Mouse (Mus musculus) cortical plate, adult 2 months (tissue): ENCODE results near the gene Setd1a. TPM values are rescaled to one million over a fixed set of nuclear protein-coding genes. Genes with fewer than 3 reads are reported as not detected.
A peak's percentile ranks its signal among the peaks of the same experiment; 100 is the strongest.
"Not testable (repeated sequence)": the region's sequence is repeated elsewhere in the genome, so short reads cannot be mapped to it uniquely, and the experiment has no call there.

Experiments
- H3K27ac ChIP-seq: fragments of 200-500 bp; 2 replicates; pipeline ENCODE4 v1.5.1; 2012; ENCODE audit warnings: low read length, control low read depth, inconsistent platforms; ENCODE audit not compliant: insufficient read depth
- H3K4me1 ChIP-seq: fragments of 200-500 bp; 2 replicates; pipeline ENCODE4 v1.6.1; 2011; ENCODE audit warnings: low read length; ENCODE audit not compliant: control insufficient read depth, insufficient read depth
- H3K4me3 ChIP-seq: fragments of 200-500 bp; 2 replicates; pipeline ENCODE4 v1.5.1; 2011; ENCODE audit warnings: mild to moderate bottlenecking, low read length, control low read depth; ENCODE audit not compliant: insufficient read depth
- CTCF ChIP-seq: fragments of 200-500 bp; IDR thresholded peaks from 2 replicates; pipeline ENCODE4 v1.5.1; 2011; ENCODE audit warnings: mild to moderate bottlenecking, control low read depth, low read length; ENCODE audit not compliant: insufficient read depth; ENCODE audit errors: extremely low read depth
- POLR2A ChIP-seq: fragments of 200-500 bp; IDR thresholded peaks from 2 replicates; pipeline ENCODE4 v1.6.1; 2011; ENCODE audit warnings: mild to moderate bottlenecking, low read length, control low read depth; ENCODE audit not compliant: insufficient read depth; ENCODE audit errors: extremely low read depth
- polyA plus RNA-seq: library from polyadenylated mRNA; depleted of rRNA; stranded (reverse); fragments of >200 nt; gene quantifications from 2 replicates; pipeline ENCODE4 v1.2.3, GENCODE M21; 2012

The Setd1a gene
- polyA plus RNA-seq, 1 experiment, result 15.7 TPM

DNA sequence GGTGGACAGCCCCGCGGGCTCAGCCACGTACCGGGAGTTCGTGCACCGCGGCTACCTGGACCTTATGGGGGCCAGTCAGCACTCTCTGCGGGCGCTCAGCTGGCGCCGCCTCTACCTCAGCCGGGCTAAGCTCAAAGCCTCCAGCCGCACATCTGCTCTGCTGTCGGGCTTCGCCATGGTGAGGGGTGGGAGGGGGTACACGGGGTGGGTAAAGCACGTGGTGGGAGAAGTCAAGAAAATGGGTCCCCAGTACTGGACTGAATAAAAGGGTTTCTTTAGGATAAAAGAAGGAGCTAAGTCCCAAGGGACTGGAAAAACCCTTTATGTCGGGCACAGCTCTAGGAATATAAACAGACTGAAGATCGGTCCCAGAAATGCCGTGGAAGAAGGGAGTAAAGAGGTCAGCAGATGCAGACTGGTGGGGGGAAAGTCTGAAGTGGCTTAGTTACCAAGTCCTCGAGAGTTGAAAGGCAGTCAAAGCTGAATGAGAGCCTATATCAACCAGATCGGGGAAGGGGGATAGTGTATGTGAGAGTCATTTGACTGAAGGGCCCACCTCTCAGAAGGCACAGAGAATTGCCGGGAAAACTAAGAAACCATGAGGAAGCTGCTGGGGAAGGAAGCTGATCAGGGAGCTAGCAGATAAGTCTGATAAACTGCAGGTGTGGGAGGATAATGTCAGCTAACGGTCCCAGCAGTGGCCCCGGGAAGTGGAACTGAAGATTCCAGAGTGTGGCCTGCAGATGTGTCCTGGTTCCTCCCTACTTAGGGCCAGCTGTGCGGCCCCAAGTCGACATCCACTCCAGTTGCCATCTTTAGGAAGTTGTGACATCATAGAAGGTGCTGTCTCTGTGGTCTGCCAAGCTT lies 6.2 kb upstream of the Setd1a start:
- peak overlapping the region; percentile 89 for H3K27ac ChIP-seq
- TF ChIP-seq POLR2A, result no peak
- TF ChIP-seq CTCF, result no peak
- no peaks in the 10 kb centered on the region; the same call in 1 of the 2 replicates for H3K4me1 ChIP-seq
- H3K4me3 ChIP-seq, result peak overlapping the region; percentile 46

DNA sequence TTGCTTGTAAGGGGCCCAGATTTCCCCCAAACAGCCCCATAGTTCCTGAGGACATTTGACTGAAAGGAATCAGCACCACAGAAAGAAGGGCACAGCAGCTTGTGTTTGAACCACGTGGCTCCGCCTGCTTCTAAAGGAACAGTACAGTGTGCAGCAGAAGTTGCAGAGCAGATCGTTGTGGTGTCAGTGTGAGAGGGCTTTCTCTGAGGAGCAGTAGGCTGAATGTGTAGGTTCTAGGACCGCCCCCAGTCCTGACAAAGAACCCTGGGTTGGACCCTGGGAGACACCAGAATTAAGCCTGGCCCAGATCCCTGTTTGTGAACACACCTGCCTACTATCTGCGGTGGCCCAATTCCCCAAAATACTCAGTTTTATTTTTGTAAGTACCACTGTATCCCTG lies 5.2 kb upstream of the Setd1a start:
- Histone ChIP-seq H3K4me3 (no peak overlapping the region), H3K27ac (peak overlapping the region; percentile 33), H3K4me1 (peaks cover 1% of the 10 kb centered on the region; the same call in 1 of the 2 replicates)
- TF ChIP-seq CTCF (no peak), POLR2A (peak; percentile 64; the same call in 1 of the 2 replicates)

GRCm38 (mm10) chr7:127772080-127772479 lies 4.4 kb upstream of the Setd1a start:
- TF ChIP-seq CTCF, result no peak
- TF ChIP-seq POLR2A, result no peak
- H3K27ac ChIP-seq, result no peak overlapping the region
- H3K4me1 ChIP-seq, result peaks cover 1% of the 10 kb centered on the region; the same call in 1 of the 2 replicates
- H3K4me3 ChIP-seq, result no peak overlapping the region

DNA sequence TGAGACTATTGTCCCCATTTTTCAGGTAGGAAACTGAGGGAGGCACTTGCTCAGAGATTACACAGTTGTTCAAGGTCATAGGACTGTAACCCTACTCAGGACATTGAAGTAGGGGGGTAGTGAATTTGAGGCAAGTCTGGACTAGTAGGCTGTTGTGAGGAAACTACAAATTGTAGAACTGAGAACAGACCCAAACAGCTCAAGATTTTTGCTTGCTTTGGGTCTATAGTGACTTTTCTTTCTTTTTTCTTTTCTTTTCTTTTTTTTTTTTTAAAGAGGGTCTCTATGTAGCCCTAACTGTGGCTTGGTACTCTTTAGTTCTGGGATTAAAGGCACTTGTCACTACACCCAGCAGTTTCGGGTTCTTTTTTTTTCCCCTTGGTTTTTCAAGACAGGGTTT lies 3.9 kb upstream of the Setd1a start:
- TF ChIP-seq CTCF, result no peak
- no peak for TF ChIP-seq POLR2A
- no peak overlapping the region for H3K4me3 ChIP-seq
- H3K27ac ChIP-seq, result no peak overlapping the region
- H3K4me1 ChIP-seq, result peaks cover 1% of the 10 kb centered on the region; the same call in 1 of the 2 replicates

- Histone ChIP-seq H3K27ac (no peak overlapping the region), H3K4me3 (no peak overlapping the region), H3K4me1 (peaks cover 3% of the 10 kb centered on the region; the same call in 1 of the 2 replicates)
- TF ChIP-seq CTCF, result peak; percentile 65
- TF ChIP-seq POLR2A, result no peak
Observed at GRCm38 (mm10) chr7:127773664-127774384, 2.6 kb upstream of the Setd1a start.

DNA sequence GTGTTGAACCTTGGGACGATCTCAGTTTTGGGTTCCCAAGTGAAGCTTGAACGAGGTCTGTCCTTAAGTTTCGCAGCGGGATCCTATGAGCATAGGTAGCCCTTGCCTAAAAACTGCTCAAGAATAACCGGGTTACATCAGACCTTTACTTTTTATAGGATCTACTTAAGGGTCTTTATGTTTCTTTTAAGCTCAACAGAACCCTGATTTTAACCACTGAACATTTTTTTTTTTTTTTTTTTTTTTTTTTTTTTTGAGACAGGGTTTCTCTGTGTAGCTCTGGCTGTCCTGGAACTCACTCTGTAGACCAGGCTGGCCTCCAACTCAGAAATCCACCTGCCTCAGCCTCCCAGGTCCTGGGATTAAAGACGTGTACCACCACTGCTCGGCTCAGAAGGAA lies 633 bp upstream of the Setd1a start:
- peak overlapping the region; percentile 91 for H3K4me3 ChIP-seq
- H3K4me1 ChIP-seq, result not testable (repeated sequence)
- peak overlapping the region; percentile 99; the same call in 1 of the 2 replicates for H3K27ac ChIP-seq

DNA sequence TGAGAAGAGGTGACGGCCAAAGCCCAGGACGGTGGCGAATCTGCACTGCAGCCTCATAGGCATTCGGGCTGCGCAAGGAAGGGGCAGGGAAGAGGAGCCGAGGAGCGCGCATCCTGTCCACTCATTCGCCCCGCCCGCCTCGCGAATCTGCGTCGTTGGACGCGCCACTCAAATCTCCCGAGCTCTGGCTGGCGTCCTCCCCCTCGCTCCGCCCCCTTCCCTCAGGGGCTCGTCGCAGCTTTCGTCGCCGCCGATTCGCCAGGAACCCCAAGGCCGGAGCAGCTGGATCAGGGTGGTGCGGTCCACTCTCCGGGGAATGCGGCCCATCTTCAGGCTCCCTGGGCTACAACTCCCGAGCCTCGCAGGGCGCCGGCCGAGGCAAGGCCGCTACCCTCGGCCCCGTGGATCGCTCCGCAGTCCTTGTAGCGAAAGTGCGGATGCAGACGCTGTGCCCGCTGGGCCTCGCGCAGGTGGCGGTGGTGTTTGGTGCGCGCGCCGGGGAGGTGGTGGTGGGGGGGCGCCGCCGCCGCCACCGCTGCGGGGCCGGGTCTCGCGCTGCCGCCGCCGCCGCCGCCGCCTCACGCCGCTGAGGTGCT lies 506 bp downstream of the Setd1a start:
- peaks cover 3% of the 10 kb centered on the region; the same call in 1 of the 2 replicates for H3K4me1 ChIP-seq
- H3K27ac ChIP-seq, result peak overlapping the region; percentile 100
- no peak for TF ChIP-seq CTCF
- TF ChIP-seq POLR2A, result peak; percentile 63; the same call in 1 of the 2 replicates
- H3K4me3 ChIP-seq, result peak overlapping the region; percentile 91

- TF ChIP-seq POLR2A (no peak), CTCF (no peak)
- H3K4me3 ChIP-seq, result peak overlapping the region; percentile 91
- H3K27ac ChIP-seq, result no peak overlapping the region
- peaks cover 3% of the 10 kb centered on the region; the same call in 1 of the 2 replicates for H3K4me1 ChIP-seq
Observed at GRCm38 (mm10) chr7:127777474-127778266, 1.2 kb downstream of the Setd1a start.

- Histone ChIP-seq H3K4me3 (peak overlapping the region; percentile 91), H3K4me1 (peaks cover 3% of the 10 kb centered on the region; the same call in 1 of the 2 replicates), H3K27ac (no peak overlapping the region)
- TF ChIP-seq CTCF (no peak), POLR2A (no peak)
Observed at GRCm38 (mm10) chr7:127778350-127778749, 1.9 kb downstream of the Setd1a start.
